Mouse (Mus musculus): ENCODE results near the gene Igsf21.

- TF ChIP-seq TAL1 (IDR thresholded peaks at IDR 0.05; ENCODE audit: low read length) (no peak), GATA1 (IDR thresholded peaks at IDR 0.05; ENCODE audit: low read length) (no peak)
Measured at GRCm38 (mm10) chr4:140088711-140089440, 157.7 kb downstream of the Igsf21 start.
